ENCODE assay signal across 24 mouse cellular contexts in the genomic region with DNA sequence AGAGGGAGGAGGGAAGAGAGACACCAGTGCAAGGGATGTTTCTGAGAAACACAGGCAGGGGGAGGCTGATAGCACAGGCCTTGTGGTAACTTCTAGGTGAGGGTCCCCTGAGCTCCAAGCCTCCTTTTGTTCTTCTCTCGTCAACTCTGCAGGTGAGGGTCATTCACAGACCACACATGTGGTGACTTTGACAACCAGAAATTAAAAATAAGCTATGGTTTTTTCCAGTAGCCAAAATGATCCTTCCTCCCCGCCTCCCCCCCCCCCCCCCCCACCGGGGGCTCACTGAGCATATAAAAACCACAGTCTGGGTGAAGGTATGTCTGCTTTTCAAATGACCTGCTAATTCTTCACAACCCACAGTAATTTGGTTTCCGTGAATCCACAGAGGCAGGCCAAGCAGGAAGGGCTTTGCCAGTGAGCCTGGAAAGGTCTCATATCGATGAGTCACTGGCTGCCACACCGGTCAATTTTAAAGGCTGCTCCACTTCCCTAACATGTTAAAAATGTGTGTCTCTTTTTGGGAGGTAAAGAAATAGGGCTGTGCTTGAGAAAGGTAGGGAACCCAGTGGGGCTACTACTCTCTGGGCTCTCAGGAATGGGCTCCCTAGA. TPM values are rescaled to one million over a fixed set of nuclear protein-coding genes. Genes with fewer than 3 reads are reported as not detected.
DNase-seq lines count a peak whose midpoint lies in the region; ATAC-seq and TF ChIP-seq lines count a peak whose summit lies in the region.
"Had no signal": no experiment of that assay in that cellular context is flagged by ENCODE, and none has a peak within 500 bp of the region (broad histone marks: within the 10 kb centered on the region; RNA-seq: fewer than 3 reads in every experiment).

No protein-coding gene starts in this region.

- no peak for TF ChIP-seq CTCF in lung, postnatal 0 days (IDR thresholded peaks at IDR 0.05)
- TF ChIP-seq CTCF in bone marrow, adult 2 months (IDR thresholded peaks at IDR 0.05; ENCODE audit: control insufficient read depth, insufficient read depth, low read length), result no peak
- TF ChIP-seq CTCF in layer of hippocampus, adult 2 months (conservative IDR thresholded peaks at IDR 0.05), result no peak

- no peaks in the 10 kb centered on the region for H3K9me3 ChIP-seq in lung, postnatal 0 days (ENCODE audit: low read length)
- H3K9me3 ChIP-seq in midbrain, embryonic 16.5 days (replicated peaks; ENCODE audit: control insufficient read depth, low read length, poor library complexity, severe bottlenecking), result no peaks in the 10 kb centered on the region; the same call in 1 of the 2 replicates
- H3K9me3 ChIP-seq in limb, embryonic 10.5 days (replicated peaks), result no peaks in the 10 kb centered on the region
- H3K9me3 ChIP-seq: embryonic facial prominence, embryonic 10.5 days; forebrain, embryonic 10.5 days; forebrain, embryonic 15.5 days; heart, embryonic 15.5 days; hindbrain, embryonic 10.5 days had no signal

- no peak overlapping the region for H3K4me3 ChIP-seq in lung, postnatal 0 days (ENCODE audit: low read depth, low read length)
- no peak overlapping the region for H3K4me3 ChIP-seq in bone marrow, adult 2 months (replicated peaks; ENCODE audit: control insufficient read depth, low read depth, low read length)
- H3K4me3 ChIP-seq in midbrain, embryonic 16.5 days (ENCODE audit: low read depth, low read length), result no peak overlapping the region
- no peak overlapping the region for H3K4me3 ChIP-seq in limb, embryonic 10.5 days
- H3K4me3 ChIP-seq in layer of hippocampus, adult 2 months, result no peak overlapping the region
- H3K4me3 ChIP-seq: embryonic facial prominence, embryonic 10.5 days; forebrain, embryonic 10.5 days; forebrain, embryonic 15.5 days; heart, embryonic 15.5 days; hindbrain, embryonic 10.5 days had no signal

- DNase-seq in lung, postnatal 0 days (ENCODE audit: low spot score), result peak; percentile 46
- no peak for DNase-seq in lung, postnatal 14 days
- peak; percentile 62 for DNase-seq in 3T3-L1 (ENCODE audit: low read depth, low spot score)
- peak; percentile 32 to 39 for DNase-seq in B cell, adult 2 months
- DNase-seq in limb, embryonic 10.5 days (ENCODE audit: low spot score), result no peak
- DNase-seq in layer of hippocampus, adult 2 months (ENCODE audit: low spot score in 2 of 2), result no peak
- DNase-seq: adrenal gland, adult 8-10 months; cerebellum, adult 11-12 months; cerebellum, adult 9-10 months; cerebellum, postnatal 25 days; gastrocnemius, postnatal 10 days; heart, adult 18-20 months had no signal

- H3K27me3 ChIP-seq in lung, postnatal 0 days (replicated peaks; ENCODE audit: insufficient read depth, low read length), result 0 out of 2 replicates have a peak, but pooled peaks cover 6% of the 10 kb centered on the region
- peaks cover 23% of the 10 kb centered on the region for H3K27me3 ChIP-seq in midbrain, embryonic 16.5 days (ENCODE audit: control insufficient read depth, insufficient read depth, low read depth, low read length)
- peaks cover 56% of the 10 kb centered on the region for H3K27me3 ChIP-seq in limb, embryonic 10.5 days (ENCODE audit: low read depth, poor library complexity, severe bottlenecking)

- no peak overlapping the region for H3K4me2 ChIP-seq in lung, postnatal 0 days (replicated peaks; ENCODE audit: low read depth, low read length)
- H3K4me2 ChIP-seq in midbrain, embryonic 16.5 days (ENCODE audit: low read length), result no peak overlapping the region
- H3K4me2 ChIP-seq: forebrain, embryonic 15.5 days; heart, embryonic 11.5 days; heart, embryonic 15.5 days; hindbrain, embryonic 14.5 days had no signal

- H3K27ac ChIP-seq in lung, postnatal 0 days (ENCODE audit: low read length), result no peak overlapping the region
- peak overlapping the region; percentile 60; the same call in 1 of the 2 replicates for H3K27ac ChIP-seq in bone marrow, adult 2 months (ENCODE audit: control insufficient read depth, insufficient read depth, low read depth, low read length, poor library complexity)
- no peak overlapping the region for H3K27ac ChIP-seq in midbrain, embryonic 16.5 days (ENCODE audit: low read length)
- no peak overlapping the region for H3K27ac ChIP-seq in limb, embryonic 10.5 days
- H3K27ac ChIP-seq in layer of hippocampus, adult 2 months, result no peak overlapping the region
- H3K27ac ChIP-seq: embryonic facial prominence, embryonic 10.5 days; forebrain, embryonic 10.5 days; forebrain, embryonic 15.5 days; heart, embryonic 15.5 days; hindbrain, embryonic 10.5 days; hindbrain, embryonic 14.5 days had no signal

- ATAC-seq in lung, postnatal 0 days, result no peak
- no peak for ATAC-seq in midbrain, embryonic 16.5 days
- ATAC-seq: forebrain, embryonic 15.5 days; intestine, embryonic 16.5 days had no signal

- TF ChIP-seq EP300 in lung, postnatal 0 days (IDR thresholded peaks at IDR 0.05), result no peak

- H3K36me3 ChIP-seq in lung, postnatal 0 days (ENCODE audit: insufficient read depth, low read length), result no peaks in the 10 kb centered on the region
- no peaks in the 10 kb centered on the region for H3K36me3 ChIP-seq in midbrain, embryonic 16.5 days (ENCODE audit: control insufficient read depth, insufficient read depth, low read length)
- no peaks in the 10 kb centered on the region for H3K36me3 ChIP-seq in limb, embryonic 10.5 days
- H3K36me3 ChIP-seq: embryonic facial prominence, embryonic 10.5 days; forebrain, embryonic 10.5 days; forebrain, embryonic 15.5 days; heart, embryonic 15.5 days; hindbrain, embryonic 10.5 days had no signal

- H3K4me1 ChIP-seq in lung, postnatal 0 days (ENCODE audit: insufficient read depth, low read depth, low read length), result peaks cover 6% of the 10 kb centered on the region
- peaks cover 3% of the 10 kb centered on the region; the same call in 1 of the 2 replicates for H3K4me1 ChIP-seq in bone marrow, adult 2 months (ENCODE audit: control insufficient read depth, insufficient read depth, low read length)
- peaks cover 4% of the 10 kb centered on the region for H3K4me1 ChIP-seq in midbrain, embryonic 16.5 days (ENCODE audit: control insufficient read depth, insufficient read depth, low read length)
- peaks cover 22% of the 10 kb centered on the region for H3K4me1 ChIP-seq in limb, embryonic 10.5 days

- 41% methylated on average over 6 of the region's 6 CpGs for WGBS in lung, postnatal 0 days
- 12% methylated on average over 6 of the region's 6 CpGs for WGBS in bone marrow, adult 2 months
- WGBS in midbrain, embryonic 16.5 days, result 39% methylated on average over 6 of the region's 6 CpGs
- WGBS in limb, embryonic 10.5 days, result 55% methylated on average over 6 of the region's 6 CpGs

- TF ChIP-seq POLR2A in bone marrow, adult 2 months (IDR thresholded peaks at IDR 0.05; ENCODE audit: borderline replicate concordance, control insufficient read depth, low read depth, low read length), result no peak

- no peak overlapping the region for H3K9ac ChIP-seq in lung, postnatal 0 days (replicated peaks; ENCODE audit: low read depth)
- no peak overlapping the region for H3K9ac ChIP-seq in midbrain, embryonic 16.5 days (ENCODE audit: low read depth, low read length)
- H3K9ac ChIP-seq: forebrain, embryonic 15.5 days; heart, embryonic 15.5 days; hindbrain, embryonic 14.5 days had no signal

RNA-seq across cellular contexts. Expression of a gene that starts 15.0 kb away (rescaled TPM):
- 30.7 and 33.1 TPM in 2 replicates for polyA plus RNA-seq in lung, postnatal 0 days (2015; fragmentation: Nextera tagmentation; extraction: Ambion mirVana)
- polyA plus RNA-seq in bone marrow, adult 2 months (2011; ENCODE audit: insufficient read depth, insufficient read length, low replicate concordance, missing spikeins), result 0.85 TPM in 1 of 2 replicates, not detected in the other
- polyA plus RNA-seq in midbrain, embryonic 16.5 days (2015; fragmentation: Nextera tagmentation; extraction: Ambion mirVana), result 0.42 and 0.82 TPM in 2 replicates
- polyA plus RNA-seq in limb, embryonic 10.5 days (2016; fragmentation: Nextera tagmentation; extraction: Ambion mirVana), result 6.4 and 9.5 TPM in 2 replicates
- total RNA-seq in layer of hippocampus, adult 2 months (2021), result 1 to 10 TPM; 1.5 to 1.6 TPM
- total RNA-seq: heart, postnatal 25 days had no signal
- polyA plus RNA-seq: C2C12 had no signal

RNA-seq across cellular contexts. Expression of a gene that starts 22.4 kb away (rescaled TPM):
- polyA plus RNA-seq in lung, postnatal 0 days (2015; fragmentation: Nextera tagmentation; extraction: Ambion mirVana), result 86.1 and 96.0 TPM in 2 replicates
- polyA plus RNA-seq in bone marrow, adult 2 months (2011; ENCODE audit: insufficient read depth, insufficient read length, low replicate concordance, missing spikeins), result 25.3 and 33.9 TPM in 2 replicates
- polyA plus RNA-seq in midbrain, embryonic 16.5 days (2015; fragmentation: Nextera tagmentation; extraction: Ambion mirVana), result 252 TPM in 2 replicates
- 76.8 and 81.3 TPM in 2 replicates for polyA plus RNA-seq in limb, embryonic 10.5 days (2016; fragmentation: Nextera tagmentation; extraction: Ambion mirVana)
- total RNA-seq in layer of hippocampus, adult 2 months (2021), result 10 to 100 TPM; 84.3 to 89.3 TPM

RNA-seq across cellular contexts. Expression of a gene that starts 48.9 kb away (rescaled TPM):
- polyA plus RNA-seq in lung, postnatal 0 days (2015; fragmentation: Nextera tagmentation; extraction: Ambion mirVana), result 21.2 and 23.6 TPM in 2 replicates
- polyA plus RNA-seq in bone marrow, adult 2 months (2011; ENCODE audit: insufficient read depth, insufficient read length, low replicate concordance, missing spikeins), result 0.97 and 2.4 TPM in 2 replicates
- 5.2 and 5.7 TPM in 2 replicates for polyA plus RNA-seq in midbrain, embryonic 16.5 days (2015; fragmentation: Nextera tagmentation; extraction: Ambion mirVana)
- polyA plus RNA-seq in limb, embryonic 10.5 days (2016; fragmentation: Nextera tagmentation; extraction: Ambion mirVana), result 24.5 and 30.9 TPM in 2 replicates
- total RNA-seq in layer of hippocampus, adult 2 months (2021), result 1 to 10 TPM; 1.9 to 2.8 TPM

Comparison
In these comparisons a context has a peak if more than half of its experiments do, and no peak if none do; other contexts are left out.
1. DNase-seq: peak in lung, postnatal 0 days (single experiment), 3T3-L1 (single experiment) and B cell, adult 2 months (2 of 2); none in lung, postnatal 14 days (single experiment), limb, embryonic 10.5 days (single experiment) and layer of hippocampus, adult 2 months (0 of 2).